Mouse (Mus musculus): ENCODE measurements around the gene Otor. TPM values are rescaled to one million over a fixed set of nuclear protein-coding genes. Genes with fewer than 3 reads are reported as not detected.

Gene Otor
- polyA plus RNA-seq (2014; fragmentation: Illumina TruSeq; extraction: RNeasy Lipid Tissue Mini Kit (QIAGEN cat#74804)), result 16.5 TPM

DNA sequence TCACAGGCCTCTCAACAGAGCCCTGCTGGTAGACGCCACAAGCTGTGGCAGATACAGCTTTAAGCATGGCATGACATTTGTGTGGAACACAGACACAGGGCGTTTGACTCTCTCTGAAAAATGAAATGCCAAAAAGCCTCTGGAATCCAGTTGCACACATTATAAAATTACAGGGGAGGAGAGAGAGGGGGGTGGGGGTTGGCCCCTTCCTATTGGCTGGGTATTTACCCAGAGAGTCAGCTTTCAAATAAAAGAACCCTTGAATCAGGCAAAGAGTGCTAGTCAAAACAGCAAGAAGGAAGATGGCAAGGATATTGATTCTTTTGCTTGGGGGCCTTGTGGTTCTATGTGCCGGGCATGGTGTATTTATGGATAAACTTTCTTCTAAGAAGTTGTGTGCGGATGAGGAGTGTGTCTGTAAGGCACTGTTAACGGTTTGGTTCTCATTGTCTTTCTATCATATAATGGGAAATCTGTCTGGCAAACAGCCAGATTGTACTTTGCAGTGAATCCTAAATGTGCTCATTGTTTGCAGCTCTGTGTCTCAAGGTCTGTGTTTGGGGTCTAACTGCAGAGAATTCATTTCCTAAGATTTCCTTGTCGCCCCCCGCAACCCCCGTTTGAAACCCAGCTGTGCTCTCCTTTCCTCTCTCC lies at the start of gene Otor:
Otor (plus strand) TSS at position 276 of the 654 bp plus-strand sequence.

DNA sequence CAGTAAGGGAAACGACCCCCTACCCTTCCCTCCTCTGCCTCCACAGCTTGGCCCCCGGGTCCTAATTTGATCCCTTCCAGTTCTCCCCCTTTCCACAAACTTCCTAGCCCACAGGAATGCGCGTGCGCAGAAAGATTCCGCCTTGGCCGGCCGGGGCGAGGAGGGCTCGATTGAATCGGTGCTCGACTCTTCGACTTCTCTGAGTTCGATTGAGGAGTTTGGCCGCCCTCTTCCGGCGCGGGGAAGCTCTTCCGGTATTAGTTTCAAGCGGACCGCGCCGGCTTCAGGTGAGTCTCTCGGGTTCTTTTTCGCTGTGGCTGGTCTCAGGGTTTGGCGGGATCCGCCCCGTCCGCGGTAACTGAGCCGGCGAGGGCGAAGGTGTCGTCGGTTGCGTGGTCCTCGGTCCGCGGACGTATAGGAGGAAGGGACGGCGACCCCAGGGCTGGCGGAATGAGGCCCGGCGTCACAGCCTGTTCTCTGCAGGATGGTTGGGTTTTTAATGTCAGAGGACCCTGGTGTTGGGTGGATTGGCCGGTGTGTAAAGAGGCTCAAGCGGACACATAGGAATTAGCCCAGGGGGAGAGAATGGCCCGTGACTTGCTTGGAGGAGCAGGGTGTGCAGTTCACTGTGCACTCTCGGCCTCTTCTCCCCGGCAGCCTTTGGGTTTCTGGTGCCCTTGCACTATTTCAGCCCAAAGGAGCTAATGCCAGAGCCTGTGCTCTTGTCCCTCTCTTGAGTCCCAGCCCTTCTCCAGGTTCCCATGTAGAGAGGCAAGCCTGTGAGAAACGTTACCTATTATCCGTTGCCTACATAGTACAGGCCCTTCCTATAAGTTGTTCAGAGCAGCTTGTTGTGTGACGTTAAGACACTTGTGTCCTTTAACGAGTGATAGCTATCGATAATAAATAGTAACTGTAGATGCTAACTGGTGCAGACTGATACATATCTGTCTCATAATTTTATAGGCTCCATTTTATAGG lies 15.2 kb upstream of the Otor start, which contains the start of gene Snrpb2:
Snrpb2 (plus strand) TSS at position 228 of the 981 bp plus-strand sequence.

Other genes starting within 250 kb of the Otor start
- 44.2 TPM for gene Kif16b, start 176.9 kb upstream of the Otor start, polyA plus RNA-seq (2014; fragmentation: Illumina TruSeq; extraction: RNeasy Lipid Tissue Mini Kit (QIAGEN cat#74804))
- 541 TPM for gene Snrpb2, start 15.4 kb upstream of the Otor start, polyA plus RNA-seq (2014; fragmentation: Illumina TruSeq; extraction: RNeasy Lipid Tissue Mini Kit (QIAGEN cat#74804))